Mouse (Mus musculus) MEL (cell line): ENCODE measurements around the gene Csmd2. TPM values are rescaled to one million over a fixed set of nuclear protein-coding genes. Genes with fewer than 3 reads are reported as not detected.

Source experiments
- DNase-seq: peaks from one replicate; pipeline ENCODE4 v3.0.0; 2011; ENCODE audit warnings: low read depth, low spot score
- H3K27ac ChIP-seq: 2 replicates; pipeline ENCODE4 v1.5.1; 2012; ENCODE audit warnings: low read depth, mild to moderate bottlenecking, control low read depth, low read length, moderate library complexity; ENCODE audit not compliant: control insufficient read depth
- H3K27me3 ChIP-seq, 2 experiments: fragments of 150-350 bp in 1 of 2; sonication (generic) in 1 of 2; 2 replicates each; pipeline ENCODE4 v1.6.1; 2012; ENCODE audit warnings: low read length in 2 of 2, mild to moderate bottlenecking in 2 of 2, improper control_type of control experiment in 1 of 2, moderate library complexity in 1 of 2; ENCODE audit not compliant: insufficient read depth in 2 of 2, control insufficient read depth in 1 of 2
- H3K36me3 ChIP-seq, 2 experiments: 2 replicates each; pipeline ENCODE4 v1.6.1; 2012 to 2014; ENCODE audit warnings: low read length in 2 of 2, improper control_type of control experiment in 1 of 2, inconsistent platforms in 1 of 2, mild to moderate bottlenecking in 1 of 2; ENCODE audit not compliant: insufficient read depth in 2 of 2, control insufficient read depth in 1 of 2
- H3K4me1 ChIP-seq, 2 experiments: fragments of 150-350 bp in 1 of 2; sonication (generic) in 1 of 2; 2 replicates each; pipeline ENCODE4 v1.6.1; 2012; ENCODE audit warnings: low read length in 2 of 2, improper control_type of control experiment in 1 of 2, mild to moderate bottlenecking in 1 of 2; ENCODE audit not compliant: insufficient read depth in 2 of 2, control insufficient read depth in 1 of 2
- H3K4me3 ChIP-seq, 2 experiments: fragments of 150-350 bp in 1 of 2; sonication (generic) in 1 of 2; 2 replicates each; pipeline ENCODE4 v1.5.1; 2012; ENCODE audit warnings: low read depth in 2 of 2, low read length in 2 of 2, mild to moderate bottlenecking in 2 of 2, moderate library complexity in 2 of 2, control low read depth in 1 of 2, improper control_type of control experiment in 1 of 2; ENCODE audit not compliant: control insufficient read depth in 1 of 2, insufficient read depth in 1 of 2
- H3K79me2 ChIP-seq: 2 replicates; pipeline ENCODE4 v1.6.1; 2012; ENCODE audit warnings: mild to moderate bottlenecking, low read length, moderate library complexity; ENCODE audit not compliant: control insufficient read depth, poor library complexity, insufficient read depth
- H3K9ac ChIP-seq: 2 replicates; pipeline ENCODE4 v1.6.1; 2012; ENCODE audit warnings: low read depth, mild to moderate bottlenecking, control low read depth, low read length, moderate library complexity; ENCODE audit not compliant: control insufficient read depth, poor library complexity, severe bottlenecking
- H3K9me3 ChIP-seq: fragments of 150-350 bp; sonication (generic); replicated peaks from 2 replicates; pipeline ENCODE4 v1.6.1; 2012; ENCODE audit warnings: mild to moderate bottlenecking, low read length, improper control_type of control experiment, moderate library complexity; ENCODE audit not compliant: insufficient read depth
- BHLHE40 ChIP-seq: IDR thresholded peaks from 2 replicates; pipeline ENCODE4 v1.6.1; 2012; ENCODE audit warnings: low read depth, mild to moderate bottlenecking, inconsistent platforms, low read length, improper control_type of control experiment, borderline replicate concordance
- CHD1 ChIP-seq: IDR thresholded peaks from 2 replicates; pipeline ENCODE4 v1.6.1; 2012; ENCODE audit warnings: low read depth, mild to moderate bottlenecking, inconsistent platforms, low read length, improper control_type of control experiment
- CHD2 ChIP-seq: IDR thresholded peaks from 2 replicates; pipeline ENCODE4 v1.6.1; 2011; ENCODE audit warnings: low read length, improper control_type of control experiment
- CTCF ChIP-seq, 3 experiments: IDR thresholded peaks in 2 of 3; conservative IDR thresholded peaks in 1 of 3; 2 replicates each; pipeline ENCODE4 v1.5.1; 2011 to 2012; ENCODE audit warnings: low read length in 3 of 3, low read depth in 2 of 3, mild to moderate bottlenecking in 2 of 3, improper control_type of control experiment in 1 of 3, inconsistent platforms in 1 of 3, mixed read lengths in 1 of 3, moderate library complexity in 1 of 3; ENCODE audit not compliant: control insufficient read depth in 1 of 3, insufficient read depth in 1 of 3, poor library complexity in 1 of 3, severe bottlenecking in 1 of 3
- E2F4 ChIP-seq: IDR thresholded peaks from 2 replicates; pipeline ENCODE4 v1.6.1; 2011; ENCODE audit warnings: low read depth, low read length, improper control_type of control experiment, borderline replicate concordance
- GABPA ChIP-seq: IDR thresholded peaks from 2 replicates; pipeline ENCODE4 v1.6.1; 2012; ENCODE audit warnings: low read depth, mild to moderate bottlenecking, inconsistent platforms, low read length, improper control_type of control experiment, moderate library complexity
- GATA1 ChIP-seq: IDR thresholded peaks from 2 replicates; pipeline ENCODE4 v1.6.1; 2011; ENCODE audit warnings: low read depth, low read length, improper control_type of control experiment
- JUND ChIP-seq: IDR thresholded peaks from 2 replicates; pipeline ENCODE4 v1.6.1; 2011; ENCODE audit warnings: low read depth, mild to moderate bottlenecking, improper control_type of control experiment, low read length
- KAT2A ChIP-seq: conservative IDR thresholded peaks from 2 replicates; pipeline ENCODE4 v1.6.1; 2012; ENCODE audit warnings: low read depth, low read length, improper control_type of control experiment, inconsistent platforms
- MAFK ChIP-seq: IDR thresholded peaks from 2 replicates; pipeline ENCODE4 v1.6.1; 2011; ENCODE audit warnings: low read depth, mild to moderate bottlenecking, low read length, improper control_type of control experiment, borderline replicate concordance
- MAX ChIP-seq: IDR thresholded peaks from 2 replicates; pipeline ENCODE4 v1.6.1; 2011; ENCODE audit warnings: low read length, improper control_type of control experiment
- MXI1 ChIP-seq: IDR thresholded peaks from 2 replicates; pipeline ENCODE4 v1.6.1; 2011; ENCODE audit warnings: mild to moderate bottlenecking, low read depth, low read length, improper control_type of control experiment
- MYC ChIP-seq: IDR thresholded peaks from 2 replicates; pipeline ENCODE4 v1.6.1; 2011; ENCODE audit warnings: low read depth, mild to moderate bottlenecking, low read length, improper control_type of control experiment, moderate library complexity
- NELFE ChIP-seq: IDR thresholded peaks from 2 replicates; pipeline ENCODE4 v1.6.1; 2011; ENCODE audit warnings: low read depth, low read length, improper control_type of control experiment
- POLR2A ChIP-seq, 2 experiments: IDR thresholded peaks; 2 replicates each; pipeline ENCODE4 v1.6.1; 2011 to 2012; ENCODE audit warnings: low read length in 2 of 2, mild to moderate bottlenecking in 2 of 2, control low read depth in 1 of 2, improper control_type of control experiment in 1 of 2, low read depth in 1 of 2, moderate library complexity in 1 of 2; ENCODE audit not compliant: control insufficient read depth in 1 of 2, insufficient read depth in 1 of 2, poor library complexity in 1 of 2
- POLR2AphosphoS5 ChIP-seq: IDR thresholded peaks from 2 replicates; pipeline ENCODE4 v1.6.1; 2012; ENCODE audit warnings: low read depth, borderline replicate concordance, mild to moderate bottlenecking, inconsistent platforms, low read length, moderate library complexity, mixed read lengths
- SMC3 ChIP-seq: IDR thresholded peaks from 2 replicates; pipeline ENCODE4 v1.6.1; 2011; ENCODE audit warnings: low read depth, low read length, improper control_type of control experiment
- TAL1 ChIP-seq: IDR thresholded peaks from 2 replicates; pipeline ENCODE4 v1.6.1; 2012; ENCODE audit warnings: mild to moderate bottlenecking, inconsistent platforms, low read length, moderate library complexity, mixed read lengths
- TBP ChIP-seq: IDR thresholded peaks from 2 replicates; pipeline ENCODE4 v1.8.0; 2011; ENCODE audit warnings: low read depth, low read length, improper control_type of control experiment
- UBTF ChIP-seq: IDR thresholded peaks from 2 replicates; pipeline ENCODE4 v1.6.1; 2012; ENCODE audit warnings: low read depth, mild to moderate bottlenecking, inconsistent platforms, low read length, improper control_type of control experiment, moderate library complexity, borderline replicate concordance; ENCODE audit not compliant: insufficient read depth
- USF1 ChIP-seq: IDR thresholded peaks from 2 replicates; pipeline ENCODE4 v1.6.1; 2014; ENCODE audit warnings: low read depth, mild to moderate bottlenecking, inconsistent platforms, low read length, improper control_type of control experiment, moderate library complexity
- ZKSCAN1 ChIP-seq: IDR thresholded peaks from 2 replicates; pipeline ENCODE4 v1.6.1; 2012; ENCODE audit warnings: low read depth, mild to moderate bottlenecking, inconsistent platforms, low read length, improper control_type of control experiment, moderate library complexity
- ZMIZ1 ChIP-seq: IDR thresholded peaks from 2 replicates; pipeline ENCODE4 v1.6.1; 2012; ENCODE audit warnings: low read depth, mild to moderate bottlenecking, inconsistent platforms, low read length, improper control_type of control experiment, moderate library complexity
- ZNF384 ChIP-seq: IDR thresholded peaks from 2 replicates; pipeline ENCODE4 v1.6.1; 2012; ENCODE audit warnings: low read depth, mild to moderate bottlenecking, inconsistent platforms, low read length, improper control_type of control experiment
- polyA plus RNA-seq, 2 experiments: library from polyadenylated mRNA; stranded (reverse) in 1 of 2; unstranded in 1 of 2; fragments of >175 nt in 1 of 2; fragments of >200 nt in 1 of 2; gene quantifications; 2 replicates each; pipeline versions ENCODE4 v1.2.1 to v1.2.4; 2012; ENCODE audit warnings: low replicate concordance in 2 of 2, low read depth in 1 of 2; ENCODE audit not compliant: insufficient read length in 2 of 2, insufficient read depth in 1 of 2, missing spikeins in 1 of 2
- total RNA-seq: library from RNA; depleted of rRNA; stranded (reverse); fragments of 300-350 nt; gene quantifications from 2 replicates; pipeline ENCODE4 v1.2.3, GENCODE M21; 2012

Gene Csmd2
- total and polyA plus RNA-seq, 3 experiments = not detected

DNA sequence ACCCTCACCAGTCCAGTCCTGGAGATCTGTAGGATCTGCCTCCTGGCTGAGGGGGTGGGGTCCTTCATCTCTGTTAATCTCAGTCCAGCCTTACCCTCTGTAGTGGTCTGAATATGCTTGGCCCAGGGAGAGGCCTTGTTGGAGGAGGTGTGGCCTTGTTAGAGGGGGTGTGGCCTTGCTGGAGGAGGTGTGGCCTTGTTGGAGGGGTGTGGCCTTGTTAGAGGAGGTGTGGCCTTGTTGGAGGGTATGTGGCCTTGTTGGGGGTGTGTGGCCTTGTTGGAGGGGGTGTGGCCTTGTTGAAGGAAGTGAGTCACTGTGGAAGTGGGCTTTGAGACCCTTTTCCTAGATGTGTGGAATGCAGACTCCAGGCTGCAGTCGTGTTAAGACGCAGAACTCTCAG lies 3.2 kb upstream of the Csmd2 start:
- Histone ChIP-seq H3K79me2 (no peaks in the 10 kb centered on the region), H3K9ac (no peak overlapping the region), H3K27me3 (no peaks in the 10 kb centered on the region), H3K36me3 (no peaks in the 10 kb centered on the region), H3K4me3 (no peak overlapping the region), H3K4me1 (no peaks in the 10 kb centered on the region), H3K9me3 (no peaks in the 10 kb centered on the region), H3K27ac (no peak overlapping the region)
- no peak for DNase-seq
- no peak for TF ChIP-seq TAL1
- TF ChIP-seq JUND = no peak
- no peak for TF ChIP-seq USF1
- TF ChIP-seq ZMIZ1 = no peak
- TF ChIP-seq ZKSCAN1 = no peak
- TF ChIP-seq TBP = no peak
- no peak for TF ChIP-seq MYC
- no peak for TF ChIP-seq NELFE
- no peak for TF ChIP-seq SMC3
- TF ChIP-seq E2F4 = no peak
- no peak for TF ChIP-seq MAFK

DNA sequence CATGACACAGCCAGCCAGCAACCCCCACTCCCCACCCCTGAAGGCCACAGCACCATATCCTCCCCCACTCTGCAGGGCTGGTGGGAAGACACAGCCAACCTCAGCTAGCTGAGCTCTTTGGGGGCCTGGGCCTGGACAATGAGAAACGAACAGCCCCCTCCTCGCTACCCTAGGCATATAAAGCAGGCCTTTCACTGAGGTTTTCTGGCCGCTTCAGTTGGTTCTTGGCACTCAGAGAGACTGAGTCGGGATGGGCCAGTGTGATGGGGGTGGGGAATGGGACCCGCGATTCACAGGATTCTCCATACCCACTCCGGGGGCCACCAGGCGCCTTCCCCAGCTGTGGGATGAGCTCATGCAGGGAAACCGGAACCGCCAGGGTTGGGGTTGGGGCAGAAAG lies 1.8 kb upstream of the Csmd2 start:
- no peak overlapping the region for H3K4me3 ChIP-seq

More for the DNA sequence above, 1.8 kb upstream of the Csmd2 start:
- Histone ChIP-seq H3K9ac (no peak overlapping the region), H3K9me3 (no peaks in the 10 kb centered on the region), H3K79me2 (no peaks in the 10 kb centered on the region), H3K27ac (no peak overlapping the region), H3K27me3 (no peaks in the 10 kb centered on the region), H3K36me3 (no peaks in the 10 kb centered on the region), H3K4me1 (no peaks in the 10 kb centered on the region)
- DNase-seq = no peak
- TF ChIP-seq MAX (no peak), MXI1 (no peak), CTCF (IDR thresholded peaks at IDR 0.05 in 2 of 3, conservative IDR thresholded peaks at IDR 0.05 in 1 of 3; ENCODE audit: control insufficient read depth in 1 of 3, insufficient read depth in 1 of 3, low read depth in 2 of 3, low read length in 3 of 3, poor library complexity in 1 of 3, severe bottlenecking in 1 of 3) (no peak), GABPA (no peak), CHD2 (no peak), KAT2A (no peak), GATA1 (no peak), POLR2A (IDR thresholded peaks at IDR 0.05; ENCODE audit: control insufficient read depth in 1 of 2, insufficient read depth in 1 of 2, low read depth in 1 of 2, low read length in 2 of 2, poor library complexity in 1 of 2) (no peak), UBTF (no peak), CHD1 (no peak), ZNF384 (no peak), POLR2AphosphoS5 (no peak), BHLHE40 (no peak)
